Mouse (Mus musculus) limb, embryonic 12.5 days (tissue): ENCODE results near the gene Slc4a2. TPM values are rescaled to one million over a fixed set of nuclear protein-coding genes. Genes with fewer than 3 reads are reported as not detected.

ENCODE experiments used
- ATAC-seq: fragments of 200-750 bp; cut with Nextera tagmentation; 2 replicates; pipeline ENCODE4 v1.8.0; 2017; ENCODE audit warnings: low read depth, moderate TSS enrichment; ENCODE audit not compliant: insufficient number of reproducible peaks, insufficient read depth, low FRiP score, low TSS enrichment
- H3K27ac ChIP-seq: fragments of 300-500 bp; sonication (generic); 2 replicates; pipeline ENCODE4 v1.5.1; 2016; ENCODE audit warnings: mild to moderate bottlenecking, moderate library complexity
- H3K27me3 ChIP-seq: fragments of 300-500 bp; sonication (generic); 2 replicates; pipeline ENCODE4 v1.6.1; 2016; ENCODE audit warnings: mild to moderate bottlenecking, moderate library complexity
- H3K36me3 ChIP-seq: fragments of 300-500 bp; sonication (generic); 2 replicates; pipeline ENCODE4 v1.6.1; 2016; ENCODE audit warnings: mild to moderate bottlenecking, moderate library complexity
- H3K4me1 ChIP-seq: fragments of 300-500 bp; sonication (generic); replicated peaks from 2 replicates; pipeline ENCODE4 v1.6.1; 2016
- H3K4me2 ChIP-seq: fragments of 300-500 bp; sonication (generic); 2 replicates; pipeline ENCODE4 v1.6.1; 2016; ENCODE audit warnings: mild to moderate bottlenecking, moderate library complexity
- H3K4me3 ChIP-seq: fragments of 300-500 bp; sonication (generic); replicated peaks from 2 replicates; pipeline ENCODE4 v1.5.1; 2016; ENCODE audit warnings: mild to moderate bottlenecking
- H3K9ac ChIP-seq: fragments of 300-500 bp; sonication (generic); replicated peaks from 2 replicates; pipeline ENCODE4 v1.6.1; 2016; ENCODE audit warnings: mild to moderate bottlenecking, moderate library complexity
- H3K9me3 ChIP-seq: fragments of 300-500 bp; sonication (generic); 2 replicates; pipeline ENCODE4 v1.6.1; 2016; ENCODE audit warnings: mild to moderate bottlenecking, moderate library complexity
- WGBS: fragments of 180-500 bp; shearing (Covaris S2); methylation state at CpG from one replicate; pipeline ENCODE4 v1.1.7; 2016; 5-methylcytosine and 5-hydroxymethylcytosine counted together
- polyA plus RNA-seq: library from polyadenylated mRNA; unstranded; fragments of >200 nt; fragmentation: Nextera tagmentation; extraction: Ambion mirVana; gene quantifications from 2 replicates; pipeline ENCODE4 v1.2.1, GENCODE M21; 2016

The Slc4a2 gene
- polyA plus RNA-seq, 1 experiment from 2014 or later: 47.1 TPM

DNA sequence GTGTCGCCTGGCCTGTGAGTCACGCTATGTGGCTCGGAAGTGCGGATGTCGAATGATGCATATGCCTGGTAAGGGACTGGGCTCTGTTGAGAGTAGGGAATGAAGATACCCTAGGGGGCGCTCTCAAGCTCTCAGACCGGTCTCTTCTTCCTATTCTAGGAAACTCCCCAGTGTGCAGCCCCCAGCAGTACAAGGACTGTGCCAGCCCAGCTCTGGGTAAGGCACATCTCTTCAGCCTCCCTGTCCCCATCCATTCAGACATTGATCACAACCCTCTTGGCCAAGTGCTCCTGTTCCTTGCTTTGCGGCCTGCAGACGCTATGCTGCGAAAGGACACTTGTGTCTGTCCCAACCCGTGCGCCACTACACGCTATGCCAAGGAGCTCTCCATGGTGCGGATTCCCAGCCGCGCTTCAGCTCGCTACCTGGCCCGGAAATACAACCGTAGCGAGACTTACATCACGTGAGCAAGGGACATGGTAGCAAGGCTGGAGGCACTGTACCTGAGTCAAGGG lies 7.4 kb upstream of the Slc4a2 start:
- Histone ChIP-seq H3K27me3 (no peaks in the 10 kb centered on the region), H3K27ac (no peak overlapping the region), H3K4me3 (no peak overlapping the region), H3K9ac (no peak overlapping the region), H3K4me1 (peaks cover 24% of the 10 kb centered on the region), H3K36me3 (peaks cover 40% of the 10 kb centered on the region), H3K9me3 (no peaks in the 10 kb centered on the region), H3K4me2 (peak overlapping the region; percentile 35; the same call in 1 of the 2 replicates)
- WGBS: 2% methylated on average over 21 of the region's 21 CpGs
- peak; percentile 49; the same call in 1 of the 2 replicates for ATAC-seq

DNA sequence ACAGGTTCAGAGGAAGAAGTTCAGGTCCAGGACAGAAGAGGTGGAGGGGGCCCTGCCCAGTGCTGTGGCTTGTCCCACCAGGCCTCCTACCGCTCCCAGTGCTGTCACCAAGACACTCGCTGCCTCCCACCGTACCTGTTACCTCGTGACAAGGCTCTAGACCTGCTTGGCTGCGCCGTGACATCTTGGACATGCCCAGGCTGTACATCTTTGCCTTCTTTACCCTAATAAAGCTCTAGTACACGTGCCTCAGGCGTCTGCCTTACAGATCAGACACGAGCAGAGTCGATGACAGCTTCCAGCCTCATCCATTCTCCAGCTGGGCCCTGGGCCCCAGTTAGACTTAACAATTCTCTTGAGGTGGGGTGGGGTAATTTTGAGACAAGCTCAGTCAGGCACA lies 6.0 kb upstream of the Slc4a2 start:
- Histone ChIP-seq H3K9me3 (no peaks in the 10 kb centered on the region), H3K27ac (no peak overlapping the region), H3K4me1 (peaks cover 29% of the 10 kb centered on the region), H3K27me3 (no peaks in the 10 kb centered on the region), H3K4me3 (no peak overlapping the region), H3K36me3 (peaks cover 43% of the 10 kb centered on the region), H3K9ac (no peak overlapping the region), H3K4me2 (no peak overlapping the region)
- no peak for ATAC-seq
- WGBS: 92% methylated on average over 10 of the region's 10 CpGs

DNA sequence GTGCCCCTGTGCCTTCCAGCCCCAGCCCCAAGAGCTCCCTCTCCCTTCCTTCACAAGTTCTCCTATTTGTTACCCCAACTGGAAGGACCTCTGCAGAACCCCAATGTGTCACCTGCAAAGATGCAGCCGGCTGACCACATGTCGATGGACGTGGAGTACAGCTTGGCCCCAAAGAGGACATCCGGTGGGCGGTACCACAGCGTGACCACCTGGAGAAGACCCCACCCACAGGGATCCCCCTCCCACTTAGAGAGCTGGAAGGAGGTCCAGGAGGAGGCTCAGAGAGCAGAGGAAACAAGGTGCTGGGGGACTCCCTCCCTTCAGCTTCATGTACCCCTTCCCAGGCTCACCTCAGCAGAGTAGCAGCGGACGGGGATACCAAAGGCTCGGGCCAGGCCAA lies 3.3 kb upstream of the Slc4a2 start:
- H3K27ac ChIP-seq: no peak overlapping the region
- no peaks in the 10 kb centered on the region for H3K27me3 ChIP-seq
- H3K9ac ChIP-seq: no peak overlapping the region
- no peak for ATAC-seq
- no peak overlapping the region for H3K4me3 ChIP-seq
- H3K4me1 ChIP-seq: peaks cover 26% of the 10 kb centered on the region
- H3K9me3 ChIP-seq: no peaks in the 10 kb centered on the region
- 88% methylated on average over 9 of the region's 9 CpGs for WGBS
- H3K36me3 ChIP-seq: peaks cover 43% of the 10 kb centered on the region
- no peak overlapping the region for H3K4me2 ChIP-seq

DNA sequence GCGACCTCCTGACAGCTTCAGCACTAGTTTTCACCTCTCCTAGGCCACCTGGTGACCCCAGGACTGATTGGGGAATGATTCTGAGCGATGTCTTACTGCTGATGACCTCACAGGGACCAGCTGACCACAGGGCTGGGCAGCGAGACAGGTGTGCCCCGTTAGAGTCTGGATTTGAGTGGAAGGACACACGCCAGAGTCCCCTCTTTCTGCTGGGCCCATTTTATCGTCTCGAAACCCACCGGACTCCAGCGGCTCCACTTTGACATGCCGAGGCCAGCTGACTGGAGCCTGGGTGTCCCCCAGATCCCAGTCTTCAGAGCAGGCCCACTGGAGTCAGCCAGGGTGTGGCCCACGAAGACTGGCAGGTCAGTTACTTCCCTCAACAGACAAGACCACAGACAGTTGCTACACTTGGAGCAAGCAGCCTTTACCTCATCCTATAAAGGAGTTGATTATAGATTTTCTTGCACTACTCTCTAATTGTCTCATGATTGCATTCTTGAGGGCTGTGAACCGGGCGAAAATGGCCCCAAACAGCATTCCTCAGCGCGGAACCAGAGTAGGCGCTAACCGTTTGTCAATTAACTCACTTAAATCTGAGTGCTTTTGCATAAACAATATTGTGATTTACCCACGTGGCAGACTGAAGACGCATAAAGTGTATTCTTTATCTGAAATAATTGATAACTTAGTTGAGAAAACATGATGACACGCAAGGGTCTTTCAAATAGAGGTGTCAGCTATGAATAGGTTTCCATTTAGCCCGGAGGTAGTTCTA lies 556 bp downstream of the Slc4a2 start:
- no peaks in the 10 kb centered on the region for H3K27me3 ChIP-seq
- peaks cover 55% of the 10 kb centered on the region for H3K4me1 ChIP-seq
- H3K4me3 ChIP-seq: peak overlapping the region; percentile 59
- 15% methylated on average over 21 of the region's 21 CpGs for WGBS
- H3K36me3 ChIP-seq: peaks cover 24% of the 10 kb centered on the region
- no peaks in the 10 kb centered on the region for H3K9me3 ChIP-seq
- ATAC-seq: peak; percentile 3; the same call in 1 of the 2 replicates
- H3K4me2 ChIP-seq: peak overlapping the region; percentile 81
- H3K27ac ChIP-seq: peak overlapping the region; percentile 94
- peak overlapping the region; percentile 67 for H3K9ac ChIP-seq

DNA sequence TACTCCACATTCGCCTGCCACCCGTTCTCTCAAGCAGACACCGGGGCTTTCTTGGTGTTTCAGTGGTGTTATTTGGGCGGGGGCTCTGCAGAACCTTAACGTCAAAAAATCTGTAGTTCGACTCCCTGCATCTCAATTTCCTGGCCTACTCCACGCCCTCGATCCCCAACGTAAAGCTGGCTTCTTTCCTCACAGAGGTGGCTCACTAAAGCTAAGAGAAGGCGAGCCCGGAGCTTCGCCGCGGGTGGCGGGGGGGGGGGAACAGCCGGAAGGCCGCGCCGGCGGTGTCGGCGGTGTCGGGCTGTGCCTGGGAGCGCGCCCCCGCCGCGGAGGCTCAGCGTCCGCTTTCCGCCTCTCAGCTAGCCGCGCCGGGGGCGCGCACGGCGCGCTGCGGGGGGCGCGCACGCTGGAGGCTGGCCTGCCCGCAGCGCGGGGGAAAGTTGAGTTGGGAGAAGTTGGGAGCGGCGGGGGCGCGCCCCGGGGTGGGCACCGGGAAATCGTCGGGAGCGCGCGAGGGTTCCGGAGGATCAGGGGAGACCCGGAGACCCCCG lies 1.3 kb downstream of the Slc4a2 start:
- Histone ChIP-seq H3K4me1 (peaks cover 55% of the 10 kb centered on the region), H3K27ac (peak overlapping the region; percentile 94), H3K27me3 (no peaks in the 10 kb centered on the region), H3K9ac (peak overlapping the region; percentile 67), H3K9me3 (no peaks in the 10 kb centered on the region), H3K4me3 (peak overlapping the region; percentile 59), H3K36me3 (peaks cover 24% of the 10 kb centered on the region), H3K4me2 (peak overlapping the region; percentile 81)
- no peak for ATAC-seq
- under 1% methylated on average over 60 of the region's 60 CpGs for WGBS

DNA sequence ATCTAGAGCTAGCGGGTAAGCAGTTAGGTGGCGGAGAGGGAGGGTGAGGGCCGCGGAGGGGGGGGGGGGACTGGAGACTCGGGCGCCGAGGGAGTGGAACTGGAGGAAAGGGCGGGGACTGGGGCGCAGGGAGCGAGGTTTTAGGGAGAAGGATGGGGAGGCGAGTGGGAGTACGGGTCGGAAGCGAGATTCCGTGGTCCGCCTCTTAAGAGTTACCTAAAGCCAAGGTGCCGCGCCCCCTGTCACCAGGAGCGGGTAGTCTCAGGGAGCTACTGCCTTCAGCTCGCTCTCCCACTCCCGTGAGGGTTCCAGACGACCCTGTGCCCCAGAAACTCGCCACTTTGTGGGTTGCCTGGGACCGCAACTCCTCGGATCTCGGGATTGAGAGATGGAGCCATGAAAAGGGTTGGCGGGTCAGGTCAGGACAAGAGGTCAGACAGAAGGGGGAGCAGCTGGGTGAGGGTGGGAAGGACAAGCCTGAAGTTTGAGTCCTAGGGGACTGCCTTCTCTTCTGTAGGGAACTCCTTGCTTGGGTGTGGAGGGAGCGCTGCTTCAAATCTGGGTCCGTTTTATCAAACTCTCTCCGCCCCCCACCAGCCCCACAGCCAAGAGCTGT lies 1.9 kb downstream of the Slc4a2 start:
- Histone ChIP-seq H3K36me3 (peaks cover 24% of the 10 kb centered on the region), H3K9ac (peak overlapping the region; percentile 67), H3K4me2 (peak overlapping the region; percentile 81), H3K27me3 (no peaks in the 10 kb centered on the region), H3K4me3 (peak overlapping the region; percentile 59), H3K27ac (peak overlapping the region; percentile 94), H3K4me1 (peaks cover 55% of the 10 kb centered on the region), H3K9me3 (no peaks in the 10 kb centered on the region)
- under 1% methylated on average over 27 of the region's 30 CpGs for WGBS
- no peak for ATAC-seq

DNA sequence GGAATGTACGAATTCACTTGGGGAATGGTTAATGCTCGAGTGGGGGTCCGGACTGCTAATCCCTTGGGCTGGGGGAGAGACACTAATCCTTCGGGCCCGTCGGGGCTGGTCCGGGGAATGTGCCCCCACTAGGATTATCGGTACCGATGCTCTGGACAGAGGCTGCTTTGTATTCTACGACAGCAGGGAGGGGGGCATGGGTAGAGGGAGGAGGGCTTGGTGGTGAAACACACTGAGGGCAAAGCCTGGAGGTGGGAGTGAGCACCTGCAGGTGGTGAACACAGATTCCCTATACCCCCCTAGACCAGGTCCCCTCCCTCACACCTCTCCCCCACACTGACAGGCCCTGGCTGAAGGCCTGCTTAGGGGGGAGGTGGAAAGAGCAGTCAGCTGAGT lies 2.4 kb downstream of the Slc4a2 start:
- peak overlapping the region; percentile 94 for H3K27ac ChIP-seq
- H3K4me2 ChIP-seq: peak overlapping the region; percentile 81
- H3K36me3 ChIP-seq: peaks cover 24% of the 10 kb centered on the region
- peak; percentile 3; the same call in 1 of the 2 replicates for ATAC-seq
- H3K9me3 ChIP-seq: no peaks in the 10 kb centered on the region
- H3K4me3 ChIP-seq: peak overlapping the region; percentile 59
- WGBS: 0% methylated on average over 10 of the region's 10 CpGs
- H3K27me3 ChIP-seq: no peaks in the 10 kb centered on the region
- H3K9ac ChIP-seq: peak overlapping the region; percentile 67
- H3K4me1 ChIP-seq: peaks cover 55% of the 10 kb centered on the region

DNA sequence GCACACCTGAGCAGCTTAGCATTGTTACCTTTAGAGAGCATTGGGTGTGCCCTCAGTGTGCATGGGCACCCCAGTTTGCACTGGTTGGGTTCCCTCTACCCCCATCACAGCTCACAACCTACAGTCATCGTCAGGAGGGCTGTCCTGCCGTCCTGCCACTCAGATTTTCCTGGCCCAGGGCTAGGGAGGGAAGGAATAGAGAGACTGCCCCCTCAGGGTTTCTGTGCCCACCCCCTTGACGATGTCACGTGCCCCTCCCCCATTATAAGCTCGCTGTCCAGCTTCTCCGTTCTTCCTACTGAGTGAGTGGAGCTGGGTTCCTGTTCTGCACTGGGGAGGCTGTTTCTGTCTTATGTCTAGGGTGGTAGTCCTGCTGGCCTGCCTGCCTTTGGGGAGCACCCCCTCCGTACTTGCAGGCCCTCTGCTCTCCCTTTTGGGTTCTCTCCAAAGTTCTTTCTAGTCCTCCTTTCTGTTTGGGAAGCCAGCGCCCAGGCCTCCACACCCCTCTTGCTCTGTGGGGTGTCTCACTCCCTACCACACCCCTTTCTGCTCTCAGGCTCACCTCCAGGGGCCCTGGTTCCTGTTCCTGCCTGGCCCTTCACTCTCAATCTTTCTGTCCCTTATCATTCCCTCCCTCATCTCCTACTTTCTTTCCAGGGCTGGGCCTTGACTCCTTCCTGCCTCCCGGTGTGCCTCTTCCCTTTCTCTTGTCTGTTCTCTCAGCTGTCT lies 3.1 kb downstream of the Slc4a2 start:
- Histone ChIP-seq H3K27me3 (no peaks in the 10 kb centered on the region), H3K27ac (peak overlapping the region; percentile 94), H3K4me1 (peaks cover 55% of the 10 kb centered on the region), H3K9me3 (no peaks in the 10 kb centered on the region), H3K4me2 (peak overlapping the region; percentile 81), H3K36me3 (peaks cover 26% of the 10 kb centered on the region), H3K9ac (peak overlapping the region; percentile 67; the same call in 1 of the 2 replicates), H3K4me3 (peak overlapping the region; percentile 59)
- 8% methylated on average over 9 of the region's 9 CpGs for WGBS
- ATAC-seq: 0 out of 2 replicates have a peak, but pooled peaks have one; percentile 1

DNA sequence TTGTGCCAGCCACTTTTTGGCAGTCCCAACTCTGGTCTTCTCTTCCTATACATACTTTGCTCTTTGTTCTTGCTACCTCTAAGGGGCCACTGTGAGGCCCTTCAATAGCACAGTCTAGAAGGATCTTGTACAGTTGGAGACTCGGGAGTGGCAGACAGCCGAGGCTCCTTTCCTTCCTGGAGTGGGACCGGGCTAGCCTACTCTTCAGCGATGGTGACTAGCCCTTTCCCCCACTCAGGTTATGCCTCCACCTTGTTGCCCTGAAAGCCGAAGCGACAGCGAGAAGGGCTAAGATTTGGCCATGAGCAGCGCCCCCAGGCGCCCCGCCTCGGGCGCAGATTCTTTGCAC lies 3.6 kb downstream of the Slc4a2 start:
- Histone ChIP-seq H3K4me3 (peak overlapping the region; percentile 59), H3K36me3 (peaks cover 31% of the 10 kb centered on the region), H3K4me1 (peaks cover 52% of the 10 kb centered on the region), H3K27ac (peak overlapping the region; percentile 94; the same call in 1 of the 2 replicates), H3K27me3 (no peaks in the 10 kb centered on the region), H3K4me2 (peak overlapping the region; percentile 81), H3K9ac (peak overlapping the region; percentile 42), H3K9me3 (no peaks in the 10 kb centered on the region)
- no peak for ATAC-seq
- 10% methylated on average over 12 of the region's 12 CpGs for WGBS

DNA sequence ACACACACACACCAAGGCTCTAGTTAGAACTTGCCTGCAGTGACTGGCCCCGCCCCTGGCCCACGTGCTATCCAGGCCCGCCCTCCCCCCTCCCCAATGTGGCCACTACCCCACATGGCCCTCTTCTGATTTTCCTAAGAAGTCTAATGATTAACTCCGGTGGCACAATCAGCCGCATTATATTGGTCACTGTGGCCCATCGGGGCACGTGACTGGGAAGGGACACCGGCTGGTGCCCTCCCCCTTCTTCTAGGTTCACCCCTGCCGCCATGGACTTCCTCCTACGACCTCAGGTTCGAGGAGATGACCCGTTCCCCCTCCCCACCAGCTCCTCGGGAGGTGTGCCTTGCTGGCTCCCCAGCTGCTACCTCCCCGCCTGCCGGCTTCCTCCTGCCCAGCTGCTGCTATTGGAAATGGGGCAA lies 4.4 kb downstream of the Slc4a2 start:
- H3K4me1 ChIP-seq: peaks cover 45% of the 10 kb centered on the region
- peak overlapping the region; percentile 59 for H3K4me3 ChIP-seq
- H3K9me3 ChIP-seq: no peaks in the 10 kb centered on the region
- peak overlapping the region; percentile 44 for H3K9ac ChIP-seq
- no peak for ATAC-seq
- H3K27ac ChIP-seq: peak overlapping the region; percentile 60; the same call in 1 of the 2 replicates
- no peaks in the 10 kb centered on the region for H3K27me3 ChIP-seq
- peak overlapping the region; percentile 81 for H3K4me2 ChIP-seq
- WGBS: 2% methylated on average over 15 of the region's 15 CpGs
- H3K36me3 ChIP-seq: peaks cover 38% of the 10 kb centered on the region
